Mouse (Mus musculus) adrenal gland, postnatal 25 days (tissue): ENCODE results near the gene Rbp4. TPM values are rescaled to one million over a fixed set of nuclear protein-coding genes. Genes with fewer than 3 reads are reported as not detected.

Experiments used
- DNase-seq: peaks from one replicate; pipeline ENCODE4 v3.0.0; 2021; ENCODE audit warnings: mixed read lengths
- long read RNA-seq: library from polyadenylated mRNA; stranded (forward); transcript quantifications from one replicate; pipeline ENCODE4 v2.0.0, GENCODE M21; 2021
- total RNA-seq: library from RNA; stranded (reverse); gene quantifications from 2 replicates; pipeline ENCODE4 v1.2.3, GENCODE M21; 2021

Rbp4 gene
- total RNA-seq = 11.1 and 46.2 TPM in 2 replicates
- long read RNA-seq, transcript Rbp4-202 (6 exons, 937 nt) = major isoform, 3,741 of 5,301 reads
- long read RNA-seq, transcript Rbp4-201 (6 exons, 1,161 nt) = minor isoform, 23 of 5,301 reads
- long read RNA-seq, partial matches to known transcripts = 189 of 5,301 reads
- long read RNA-seq, other reads (novel, unspliced or antisense) = 1,348 of 5,301 reads

GRCm38 (mm10) chr19:38125219-38125610 lies at the start of gene Rbp4:
Gene Rbp4, minus strand, starts transcription at chr19:38125281.
- DNase-seq = no peak

- no peak for DNase-seq
These were observed 39.6 kb upstream of the Rbp4 start for GRCm38 (mm10) chr19:38164633-38165032.

GRCm38 (mm10) chr19:38161648-38162354 lies 36.7 kb upstream of the Rbp4 start:
- DNase-seq = no peak

- DNase-seq = no peak
These were observed 31.2 kb upstream of the Rbp4 start for GRCm38 (mm10) chr19:38156243-38156642.

- no peak for DNase-seq
These were observed 18.6 kb upstream of the Rbp4 start for GRCm38 (mm10) chr19:38143540-38144271.

GRCm38 (mm10) chr19:38134806-38135205 lies 9.7 kb upstream of the Rbp4 start:
- DNase-seq = no peak

- no peak for DNase-seq
These were observed 8.9 kb upstream of the Rbp4 start for GRCm38 (mm10) chr19:38133986-38134385.

GRCm38 (mm10) chr19:38132481-38132880 lies 7.4 kb upstream of the Rbp4 start, which contains the start of gene Pde6c:
Gene Pde6c, plus strand, starts transcription at chr19:38132781.
- no peak for DNase-seq

- no peak for DNase-seq
These were observed 1.6 kb upstream of the Rbp4 start for GRCm38 (mm10) chr19:38126656-38127055.

GRCm38 (mm10) chr19:38124401-38125218 lies 471 bp downstream of the Rbp4 start:
- DNase-seq = peak; percentile 21

- DNase-seq = no peak
These were observed 1.2 kb downstream of the Rbp4 start for GRCm38 (mm10) chr19:38123921-38124320.

GRCm38 (mm10) chr19:38120123-38120760 lies 4.8 kb downstream of the Rbp4 start:
- DNase-seq = no peak

- DNase-seq = no peak
These were observed 10.1 kb downstream of the Rbp4 start for GRCm38 (mm10) chr19:38114834-38115491.

GRCm38 (mm10) chr19:38112575-38112974 lies 12.5 kb downstream of the Rbp4 start:
- no peak for DNase-seq

- no peak for DNase-seq
These were observed 14.0 kb downstream of the Rbp4 start for GRCm38 (mm10) chr19:38111056-38111455.

- no peak for DNase-seq
These were observed 15.4 kb downstream of the Rbp4 start for GRCm38 (mm10) chr19:38109506-38110242.

- DNase-seq = no peak
These were observed 17.2 kb downstream of the Rbp4 start for GRCm38 (mm10) chr19:38107871-38108270.

- DNase-seq = peak; percentile 28
These were observed 28.0 kb downstream of the Rbp4 start, which contains the start of gene Ffar4 for GRCm38 (mm10) chr19:38096858-38097758. Gene Ffar4, plus strand, starts transcription at chr19:38097071.

- DNase-seq = no peak
These were observed 28.9 kb downstream of the Rbp4 start for GRCm38 (mm10) chr19:38096231-38096630.
